ENCODE assay signal across 14 mouse cellular contexts in genomic region chr5:107847817-107848216, GRCm38 (mm10). TPM values are rescaled to one million over a fixed set of nuclear protein-coding genes. Genes with fewer than 3 reads are reported as not detected.
"Had no signal": no experiment of that assay in that cellular context is flagged by ENCODE, and none has a peak within 500 bp of the region (broad histone marks: within the 10 kb centered on the region; RNA-seq: fewer than 3 reads in every experiment).

No protein-coding gene starts in this region.

- H3K27me3 ChIP-seq: intestine, embryonic 15.5 days; liver, embryonic 15.5 days; midbrain, embryonic 13.5 days; neural tube, embryonic 15.5 days had no signal

- DNase-seq: kidney, postnatal 4 days; lung, adult 2 months; lung, postnatal 14 days; thymus, adult 18-20 months; thymus, postnatal 14 days had no signal

- H3K4me2 ChIP-seq: intestine, embryonic 15.5 days; liver, embryonic 11.5 days; liver, embryonic 15.5 days; midbrain, embryonic 13.5 days; neural tube, embryonic 15.5 days had no signal

- H3K36me3 ChIP-seq: intestine, embryonic 15.5 days; midbrain, embryonic 13.5 days; neural tube, embryonic 15.5 days had no signal

- H3K4me3 ChIP-seq: intestine, embryonic 15.5 days; layer of hippocampus, adult 2 months; liver, embryonic 15.5 days; midbrain, embryonic 13.5 days; myocyte; neural tube, embryonic 15.5 days had no signal

- H3K4me1 ChIP-seq: intestine, embryonic 15.5 days; midbrain, embryonic 13.5 days; neural tube, embryonic 15.5 days had no signal

- H3K9me3 ChIP-seq: intestine, embryonic 15.5 days; liver, embryonic 15.5 days; midbrain, embryonic 13.5 days; neural tube, embryonic 15.5 days had no signal

- ATAC-seq: intestine, embryonic 15.5 days; midbrain, embryonic 13.5 days had no signal

- H3K27ac ChIP-seq: intestine, embryonic 15.5 days; layer of hippocampus, adult 2 months; liver, embryonic 15.5 days; midbrain, embryonic 13.5 days; neural tube, embryonic 15.5 days had no signal

- H3K9ac ChIP-seq: intestine, embryonic 15.5 days; liver, embryonic 15.5 days; midbrain, embryonic 13.5 days; neural tube, embryonic 15.5 days had no signal

RNA-seq across cellular contexts. Expression of gene Ube2d2b, which starts 17.9 kb away (rescaled TPM):
- polyA plus RNA-seq: intestine, embryonic 15.5 days; limb, embryonic 14.5 days; lung, adult 2 months; neural tube, embryonic 11.5 days had no signal
